Mouse (Mus musculus) CH12.LX (cell line): ENCODE measurements around the gene Ptges3. TPM values are rescaled to one million over a fixed set of nuclear protein-coding genes. Genes with fewer than 3 reads are reported as not detected.

Experiments used
- DNase-seq: peaks from one replicate; pipeline ENCODE4 v3.0.0-alpha.2; 2013; ENCODE audit errors: extremely low read depth
- H3K27ac ChIP-seq: 2 replicates; pipeline ENCODE4 v1.5.1; 2012; ENCODE audit warnings: low read depth, mild to moderate bottlenecking, control low read depth, moderate library complexity; ENCODE audit not compliant: insufficient read depth
- H3K27me3 ChIP-seq: replicated peaks from 2 replicates; pipeline ENCODE3; 2012; ENCODE audit warnings: inconsistent platforms
- H3K36me3 ChIP-seq, 2 experiments: replicated peaks in 1 of 2; 2 replicates each; pipeline versions ENCODE3 to v1.6.1; 2012; ENCODE audit warnings: inconsistent platforms in 1 of 2, low read length in 1 of 2, mild to moderate bottlenecking in 1 of 2, mixed read lengths in 1 of 2, moderate library complexity in 1 of 2; ENCODE audit not compliant: control insufficient read depth in 1 of 2, insufficient read depth in 1 of 2
- H3K4me1 ChIP-seq, 2 experiments: 2 replicates each; pipeline ENCODE4 v1.6.1; 2012; ENCODE audit warnings: inconsistent platforms in 1 of 2, moderate library complexity in 1 of 2; ENCODE audit not compliant: insufficient read depth in 2 of 2, control insufficient read depth in 1 of 2
- H3K4me2 ChIP-seq: 2 replicates; pipeline ENCODE4 v1.6.1; 2012; ENCODE audit warnings: low read depth, mild to moderate bottlenecking, control low read depth; ENCODE audit not compliant: poor library complexity, insufficient read depth, severe bottlenecking
- H3K4me3 ChIP-seq, 3 experiments: fragments of 150-350 bp in 1 of 3; sonication (generic) in 1 of 3; replicated peaks in 1 of 3; 2 replicates each; pipeline versions ENCODE3 to v1.5.1; 2011 to 2012; ENCODE audit warnings: low read depth in 2 of 3, low read length in 2 of 3, mild to moderate bottlenecking in 2 of 3, moderate library complexity in 2 of 3, control low read depth in 1 of 3, improper control_type of control experiment in 1 of 3, inconsistent platforms in 1 of 3, mixed read lengths in 1 of 3; ENCODE audit not compliant: poor library complexity in 1 of 3
- H3K79me2 ChIP-seq: replicated peaks from 2 replicates; pipeline ENCODE4 v1.6.1; 2012; ENCODE audit warnings: mild to moderate bottlenecking, moderate library complexity; ENCODE audit not compliant: control insufficient read depth, poor library complexity, insufficient read depth, severe bottlenecking; ENCODE audit errors: extremely low read depth
- H3K9ac ChIP-seq: 2 replicates; pipeline ENCODE4 v1.6.1; 2012; ENCODE audit warnings: low read depth, mild to moderate bottlenecking, control low read depth, moderate library complexity; ENCODE audit not compliant: insufficient read depth
- H3K9me3 ChIP-seq: replicated peaks from 2 replicates; pipeline ENCODE3; 2012; ENCODE audit warnings: low read length, inconsistent platforms, mixed read lengths
- BHLHE40 ChIP-seq: IDR thresholded peaks from 2 replicates; pipeline ENCODE4 v1.6.1; 2011; ENCODE audit warnings: mild to moderate bottlenecking, low read depth, low read length, improper control_type of control experiment
- CHD1 ChIP-seq: IDR thresholded peaks from 2 replicates; pipeline ENCODE4 v1.6.1; 2012; ENCODE audit warnings: low read depth, low read length, improper control_type of control experiment, inconsistent platforms
- CHD2 ChIP-seq: IDR thresholded peaks from 2 replicates; pipeline ENCODE4 v1.6.1; 2011; ENCODE audit warnings: low read length, improper control_type of control experiment
- CTCF ChIP-seq, 2 experiments: IDR thresholded peaks in 1 of 2; conservative IDR thresholded peaks in 1 of 2; 2 replicates each; pipeline ENCODE4 v1.5.1; 2011 to 2012; ENCODE audit warnings: low read depth in 2 of 2, low read length in 2 of 2, improper control_type of control experiment in 1 of 2, inconsistent platforms in 1 of 2, mild to moderate bottlenecking in 1 of 2, moderate library complexity in 1 of 2
- EP300 ChIP-seq: IDR thresholded peaks from 2 replicates; pipeline ENCODE4 v1.6.1; 2011; ENCODE audit warnings: low read length, improper control_type of control experiment
- ETS1 ChIP-seq: conservative IDR thresholded peaks from 2 replicates; pipeline ENCODE4 v1.6.1; 2012; ENCODE audit warnings: low read depth, mild to moderate bottlenecking, inconsistent platforms, low read length, improper control_type of control experiment, moderate library complexity
- GABPA ChIP-seq: IDR thresholded peaks from 2 replicates; pipeline ENCODE4 v1.6.1; 2012; ENCODE audit warnings: low read depth, low read length, improper control_type of control experiment, inconsistent platforms; ENCODE audit not compliant: insufficient replicate concordance
- JUN ChIP-seq: IDR thresholded peaks from 2 replicates; pipeline ENCODE4 v1.6.1; 2011; ENCODE audit warnings: low read depth, mild to moderate bottlenecking, low read length, improper control_type of control experiment, moderate library complexity; ENCODE audit not compliant: insufficient read depth
- MAFK ChIP-seq: IDR thresholded peaks from 2 replicates; pipeline ENCODE4 v1.6.1; 2011; ENCODE audit warnings: low read length, improper control_type of control experiment; ENCODE audit not compliant: insufficient replicate concordance
- MAZ ChIP-seq: IDR thresholded peaks from 2 replicates; pipeline ENCODE4 v1.6.1; 2012; ENCODE audit warnings: low read depth, mild to moderate bottlenecking, inconsistent platforms, low read length, improper control_type of control experiment, moderate library complexity
- MXI1 ChIP-seq: IDR thresholded peaks from 2 replicates; pipeline ENCODE4 v1.6.1; 2011; ENCODE audit warnings: mild to moderate bottlenecking, low read depth, low read length, improper control_type of control experiment
- NRF1 ChIP-seq: IDR thresholded peaks from 2 replicates; pipeline ENCODE4 v1.6.1; 2014; ENCODE audit warnings: low read depth, mild to moderate bottlenecking, inconsistent platforms, low read length, improper control_type of control experiment, moderate library complexity
- PAX5 ChIP-seq: IDR thresholded peaks from 2 replicates; pipeline ENCODE4 v1.6.1; 2012; ENCODE audit warnings: low read length, inconsistent platforms, mixed read lengths
- POLR2A ChIP-seq: IDR thresholded peaks from 2 replicates; pipeline ENCODE4 v1.6.1; 2011; ENCODE audit warnings: low read depth, mild to moderate bottlenecking, improper control_type of control experiment, low read length
- POLR2AphosphoS2 ChIP-seq: IDR thresholded peaks from 2 replicates; pipeline ENCODE4 v1.6.1; 2011; ENCODE audit warnings: low read depth, low read length, improper control_type of control experiment
- RAD21 ChIP-seq: IDR thresholded peaks from 2 replicates; pipeline ENCODE4 v1.6.1; 2011; ENCODE audit warnings: low read depth, mild to moderate bottlenecking, low read length, improper control_type of control experiment, moderate library complexity
- RCOR1 ChIP-seq: conservative IDR thresholded peaks from 2 replicates; pipeline ENCODE4 v1.6.1; 2012; ENCODE audit warnings: low read depth, mild to moderate bottlenecking, inconsistent platforms, low read length, improper control_type of control experiment
- TBP ChIP-seq: conservative IDR thresholded peaks from 2 replicates; pipeline ENCODE4 v1.6.1; 2011; ENCODE audit warnings: low read depth, low read length, improper control_type of control experiment
- TCF12 ChIP-seq: IDR thresholded peaks from 2 replicates; pipeline ENCODE4 v1.6.1; 2014; ENCODE audit warnings: low read depth, mild to moderate bottlenecking, inconsistent platforms, low read length, improper control_type of control experiment
- USF2 ChIP-seq: conservative IDR thresholded peaks from 2 replicates; pipeline ENCODE4 v1.6.1; 2011; ENCODE audit warnings: low read depth, low read length, improper control_type of control experiment
- ZMIZ1 ChIP-seq: IDR thresholded peaks from 2 replicates; pipeline ENCODE4 v1.6.1; 2012; ENCODE audit warnings: low read depth, mild to moderate bottlenecking, inconsistent platforms, low read length, improper control_type of control experiment
- ZNF384 ChIP-seq: IDR thresholded peaks from 2 replicates; pipeline ENCODE4 v1.6.1; 2012; ENCODE audit warnings: low read depth, low read length, improper control_type of control experiment, inconsistent platforms
- dilution Hi-C: fragments of 300-500 bp; cut with MboI; formaldehyde crosslinking; loops from 2 replicates; pipeline ENCODE4 v1.14.3; 2020; ENCODE audit warnings: low sequenced_read_pairs; ENCODE audit not compliant: extremely low pct_unique_long_range_greater_than_20kb, extremely low pct_ligation_motif_present
- in situ Hi-C: fragments of 300-500 bp; cut with MboI; formaldehyde crosslinking; loops from 3 replicates; pipeline ENCODE4 v1.14.3; 2019; ENCODE audit warnings: low sequenced_read_pairs, low pct_ligation_motif_present, low pct_unique_long_range_greater_than_20kb, mixed read lengths
- polyA plus RNA-seq: library from polyadenylated mRNA; unstranded; fragments of >175 nt; gene quantifications from 2 replicates; pipeline ENCODE4 v1.2.1, GENCODE M21; 2012; ENCODE audit warnings: low read depth; ENCODE audit not compliant: insufficient read length
- total RNA-seq, 2 experiments: library from RNA; depleted of rRNA; stranded (reverse); fragments of 300-350 nt in 1 of 2; fragments of >200 nt in 1 of 2; gene quantifications; 2 replicates each; pipeline ENCODE4 v1.2.3; 2012 to 2014

The Ptges3 gene
- total and polyA plus RNA-seq, 3 experiments: 124 to 274 (median 196) TPM

DNA sequence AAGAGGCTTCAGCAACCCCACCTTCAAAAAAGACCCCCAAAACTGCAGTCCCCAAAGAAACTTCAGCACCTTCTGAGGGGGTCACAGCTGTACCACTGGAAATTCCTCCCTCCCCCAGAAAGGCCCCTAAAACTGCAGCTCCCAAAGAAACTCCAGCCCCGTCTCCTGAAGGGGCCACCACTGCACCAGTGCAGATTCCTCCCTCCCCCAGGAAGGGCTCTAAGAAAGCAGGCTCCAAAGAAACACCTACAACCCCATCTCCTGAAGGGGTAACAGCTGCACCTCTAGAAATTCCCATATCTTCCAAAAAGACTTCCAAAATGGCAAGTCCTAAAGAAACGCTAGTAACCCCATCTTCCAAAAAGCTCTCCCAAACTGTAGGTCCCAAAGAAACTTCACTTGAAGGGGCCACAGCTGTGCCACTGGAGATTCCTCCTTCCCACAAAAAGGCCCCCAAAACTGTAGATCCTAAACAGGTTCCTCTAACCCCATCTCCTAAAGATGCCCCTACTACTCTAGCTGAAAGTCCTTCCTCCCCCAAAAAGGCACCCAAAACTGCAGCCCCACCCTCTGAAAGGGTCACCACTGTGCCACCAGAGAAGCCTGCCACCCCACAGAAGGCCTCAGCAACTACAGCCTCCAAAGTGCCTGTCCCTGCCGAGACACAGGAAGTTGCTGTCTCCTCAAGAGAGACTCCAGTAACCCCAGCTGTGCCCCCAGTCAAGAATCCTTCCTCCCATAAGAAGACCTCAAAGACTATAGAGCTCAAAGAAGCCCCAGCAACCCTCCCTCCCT lies 15.5 kb upstream of the Ptges3 start:
- Histone ChIP-seq H3K9ac (no peak overlapping the region), H3K36me3 (peaks cover 65 to 95% of the 10 kb centered on the region in 2 experiments), H3K27me3 (no peaks in the 10 kb centered on the region)
- TF ChIP-seq EP300: no peak
- no peak for TF ChIP-seq CHD2
- no peak for TF ChIP-seq MXI1
- TF ChIP-seq CHD1: no peak
- TF ChIP-seq NRF1: no peak
- TF ChIP-seq TCF12: no peak
- no peak for TF ChIP-seq ZMIZ1
- TF ChIP-seq TBP: no peak
- no peak for TF ChIP-seq ZNF384
- TF ChIP-seq, all 38 proteins: peak for 0
- no peak overlapping the region for H3K4me3 ChIP-seq
- H3K9me3 ChIP-seq: no peaks in the 10 kb centered on the region
- peaks cover 12 to 57% of the 10 kb centered on the region in 2 experiments for H3K4me1 ChIP-seq
- H3K27ac ChIP-seq: no peak overlapping the region
- peaks cover 83% of the 10 kb centered on the region for H3K79me2 ChIP-seq
- no peak for DNase-seq
- dilution Hi-C loops (no loop called here), in situ Hi-C loops (no loop called here)
- no peak overlapping the region for H3K4me2 ChIP-seq

DNA sequence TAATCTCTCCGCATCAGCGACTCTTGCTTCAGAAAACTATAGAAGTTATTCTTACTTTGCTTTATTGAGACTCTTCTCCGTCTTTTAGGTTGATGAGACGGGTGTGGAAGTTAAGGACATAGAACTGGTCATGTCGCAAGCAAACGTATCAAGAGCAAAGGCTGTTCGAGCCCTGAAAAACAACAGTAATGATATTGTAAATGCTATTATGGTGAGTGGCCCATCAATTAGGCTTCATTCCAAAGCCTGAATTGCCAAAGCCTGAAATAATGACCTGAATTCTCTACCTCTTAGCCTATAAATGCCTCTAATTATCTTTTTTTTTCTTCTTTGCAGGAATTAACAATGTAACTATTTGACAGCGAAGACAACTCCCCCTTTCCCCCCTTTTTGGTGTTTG lies 10.6 kb upstream of the Ptges3 start:
- H3K27me3 ChIP-seq: no peaks in the 10 kb centered on the region
- no peak overlapping the region for H3K9ac ChIP-seq
- dilution Hi-C loops (no loop called here), in situ Hi-C loops (no loop called here)
- peaks cover 34% of the 10 kb centered on the region for H3K79me2 ChIP-seq
- no peak overlapping the region for H3K4me3 ChIP-seq
- no peak overlapping the region for H3K4me2 ChIP-seq
- no peaks in the 10 kb centered on the region for H3K9me3 ChIP-seq
- DNase-seq: no peak
- peaks cover 56 to 79% of the 10 kb centered on the region in 2 experiments for H3K36me3 ChIP-seq
- peaks cover 0 to 14% of the 10 kb centered on the region in 2 experiments; a peak in 2 of 4 replicates for H3K4me1 ChIP-seq
- no peak overlapping the region for H3K27ac ChIP-seq
- no peak for TF ChIP-seq MXI1
- TF ChIP-seq MAFK: no peak
- no peak for TF ChIP-seq RAD21
- TF ChIP-seq TBP: no peak
- TF ChIP-seq POLR2A: no peak
- TF ChIP-seq CTCF (conservative IDR thresholded peaks at IDR 0.05 in 1 of 2, IDR thresholded peaks at IDR 0.05 in 1 of 2; ENCODE audit: low read depth in 2 of 2, low read length in 2 of 2): no peak
- TF ChIP-seq CHD2: no peak
- no peak for TF ChIP-seq TCF12
- no peak for TF ChIP-seq POLR2AphosphoS2
- no peak for TF ChIP-seq RCOR1
- no peak for TF ChIP-seq MAZ
- no peak for TF ChIP-seq GABPA
- TF ChIP-seq USF2: no peak
- TF ChIP-seq CHD1: no peak
- TF ChIP-seq PAX5: no peak
- TF ChIP-seq JUN: no peak
- TF ChIP-seq BHLHE40: no peak
- TF ChIP-seq ETS1: no peak
